Mouse (Mus musculus) NIH3T3 (cell line): ENCODE data around the gene Mindy1.
"Not testable (repeated sequence)": the region's sequence is repeated elsewhere in the genome, so short reads cannot be mapped to it uniquely, and the experiment has no call there.

Experiments used
- DNase-seq: peaks from one replicate; pipeline ENCODE4 v3.0.0-alpha.2; 2012; ENCODE audit warnings: low read depth

Mindy1 gene

DNA sequence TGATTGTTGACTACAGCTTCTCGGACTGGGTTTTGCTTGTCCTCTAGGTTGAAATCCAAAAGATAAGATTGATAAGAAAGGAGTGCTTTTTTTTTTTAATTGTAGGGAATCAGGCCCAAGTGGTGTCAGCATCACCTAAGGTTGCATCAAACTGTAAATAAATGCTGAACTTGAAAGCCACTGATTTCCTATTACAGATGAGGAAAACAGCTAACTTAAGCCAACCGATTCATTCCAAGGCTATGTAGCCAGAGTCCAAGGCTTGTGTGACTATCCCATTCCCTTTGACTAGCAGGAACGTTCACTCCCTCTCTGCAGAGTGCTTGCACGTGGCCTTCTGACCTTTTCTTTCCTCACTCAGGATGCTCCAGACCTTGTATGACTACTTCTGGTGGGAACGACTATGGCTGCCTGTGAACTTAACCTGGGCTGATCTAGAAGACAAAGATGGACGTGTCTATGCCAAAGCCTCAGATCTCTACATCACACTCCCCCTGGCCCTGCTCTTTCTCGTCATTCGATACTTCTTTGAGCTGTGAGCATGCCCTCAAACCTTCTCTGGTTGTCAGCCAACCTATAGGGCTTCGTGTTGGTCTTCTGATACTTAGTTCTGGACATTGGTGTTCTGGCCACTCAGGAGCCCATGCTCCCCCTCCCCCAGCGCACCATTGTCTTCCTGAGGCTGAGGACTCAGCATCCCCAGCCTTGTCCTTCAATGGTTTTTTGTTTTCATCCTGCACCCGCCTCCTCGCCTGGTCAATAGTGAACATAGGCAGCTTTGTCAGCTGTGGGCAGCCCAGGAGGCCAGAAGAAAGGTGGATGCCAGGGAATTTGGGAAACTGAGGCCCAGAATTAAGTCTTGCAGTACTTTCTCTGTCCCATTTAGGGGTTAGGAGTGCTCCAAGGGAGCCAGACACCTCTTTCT, 38.8 kb downstream of the Mindy1 start:
- DNase-seq = no peak

DNA sequence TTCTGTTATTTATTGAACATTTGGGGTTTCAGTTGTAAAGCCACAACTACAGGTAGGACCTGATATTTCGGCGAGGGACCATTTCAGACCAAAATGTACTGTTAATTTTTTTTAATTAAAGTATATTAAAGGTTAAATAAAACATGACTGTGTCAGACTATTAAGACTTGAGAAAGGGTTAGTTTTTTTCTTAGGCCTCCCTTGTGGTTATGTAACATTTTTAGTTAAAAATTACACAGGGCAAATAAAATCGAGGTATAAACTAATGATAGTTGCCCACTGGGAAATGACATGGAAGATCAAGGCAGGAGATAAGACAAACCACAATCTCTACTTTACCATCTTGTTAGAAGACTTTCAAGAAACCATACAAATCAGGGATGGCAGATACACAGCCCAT, 42.3 kb downstream of the Mindy1 start:
- no peak for DNase-seq

DNA sequence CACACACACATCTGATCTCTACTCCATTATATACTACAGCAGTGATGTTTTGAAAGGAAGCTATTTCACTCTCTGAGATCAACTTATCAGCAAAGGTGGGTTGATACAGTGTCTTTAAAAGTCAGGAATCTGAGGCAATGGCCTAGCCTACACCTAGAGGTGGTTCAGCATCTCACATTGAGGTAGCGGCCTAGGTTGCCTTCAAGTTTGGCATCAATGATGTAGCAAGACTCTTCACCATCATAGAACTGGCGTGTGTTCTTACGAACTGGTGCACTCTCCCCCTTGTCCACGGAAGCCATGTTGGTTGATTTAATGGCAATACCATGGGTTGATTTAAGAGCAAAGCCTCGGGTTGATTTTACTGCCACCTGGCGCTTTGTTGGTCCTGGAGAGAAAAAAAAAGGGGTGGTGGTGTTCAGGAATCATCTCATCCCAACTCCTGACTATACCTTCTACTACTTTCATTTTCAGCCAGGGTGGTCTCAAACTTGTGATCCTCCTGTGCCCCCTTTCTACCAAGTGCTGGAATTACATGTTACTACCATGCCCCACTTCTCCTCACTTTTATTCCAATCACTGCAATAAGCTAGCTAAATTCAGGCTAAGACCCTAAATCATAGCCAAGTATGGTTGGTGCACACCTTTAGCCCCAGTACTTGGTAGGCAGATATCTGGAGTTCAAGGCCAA, 43.5 kb downstream of the Mindy1 start:
- peak; percentile 33 for DNase-seq

DNA sequence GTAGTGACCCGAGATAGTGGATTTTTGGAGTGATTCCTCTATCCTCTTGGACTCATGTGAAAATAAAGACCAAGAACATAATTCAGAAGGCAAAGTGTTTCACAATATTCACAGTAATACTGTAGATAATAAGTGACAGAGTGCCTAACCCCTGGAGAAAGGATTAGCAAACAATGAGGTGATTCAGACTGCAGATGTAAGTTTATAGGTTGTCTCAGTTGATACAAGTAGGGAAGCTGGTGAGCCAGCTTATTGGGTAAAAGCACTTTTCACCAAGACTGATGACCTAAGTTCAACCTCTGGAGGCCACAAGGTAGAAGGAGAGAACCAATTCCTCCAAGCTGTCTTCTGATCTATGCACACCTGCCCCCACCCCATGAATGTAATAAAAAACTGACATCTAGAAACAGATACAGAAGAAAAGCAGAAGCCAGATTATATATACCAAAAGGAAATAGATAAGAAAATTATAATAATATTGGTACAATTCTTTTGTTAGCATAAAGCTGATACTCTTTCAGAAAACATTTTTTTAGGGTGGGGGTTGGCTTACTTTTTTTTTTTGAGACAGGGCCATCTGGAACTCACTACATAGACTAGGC, 47.8 kb downstream of the Mindy1 start:
- no peak for DNase-seq

DNA sequence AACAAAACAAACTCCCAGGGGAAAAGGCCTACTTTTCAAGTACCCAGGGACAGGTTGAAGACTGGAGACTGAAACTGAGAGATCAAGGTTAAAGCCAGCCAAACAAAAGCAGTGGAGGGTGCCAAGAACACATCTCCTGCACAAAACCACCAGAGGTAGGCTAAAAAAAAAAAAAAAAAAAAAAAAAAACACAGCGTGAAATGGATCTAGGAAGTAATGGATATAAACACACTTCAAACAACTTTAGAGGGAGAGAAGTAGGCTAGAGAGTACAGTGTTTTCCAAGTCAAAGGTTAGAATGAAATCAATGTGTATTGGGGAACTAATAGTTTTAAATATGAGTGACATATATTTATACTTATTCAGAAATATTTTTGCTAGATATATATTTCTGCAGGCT, 50.4 kb downstream of the Mindy1 start:
- no peak for DNase-seq

DNA sequence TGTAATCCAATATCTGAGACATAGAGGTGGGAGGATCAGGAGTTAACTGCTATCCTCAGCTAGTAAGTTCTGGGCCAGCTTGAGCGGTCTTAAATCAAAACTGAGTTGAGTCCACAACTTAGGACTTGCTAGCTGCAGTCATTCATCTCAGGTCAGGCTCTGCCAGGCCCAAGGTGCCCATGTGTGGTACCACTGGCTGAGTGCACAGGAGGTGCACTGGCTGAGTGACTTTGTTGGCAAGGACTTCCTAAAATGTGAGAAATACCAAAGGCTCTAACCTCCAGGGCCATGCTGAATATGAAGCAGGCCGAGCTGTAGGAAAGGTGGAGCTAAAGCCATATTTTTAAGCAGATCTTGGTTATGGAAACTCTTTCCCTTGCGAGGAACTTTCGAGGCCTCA, 56.2 kb downstream of the Mindy1 start:
- no peak for DNase-seq

DNA sequence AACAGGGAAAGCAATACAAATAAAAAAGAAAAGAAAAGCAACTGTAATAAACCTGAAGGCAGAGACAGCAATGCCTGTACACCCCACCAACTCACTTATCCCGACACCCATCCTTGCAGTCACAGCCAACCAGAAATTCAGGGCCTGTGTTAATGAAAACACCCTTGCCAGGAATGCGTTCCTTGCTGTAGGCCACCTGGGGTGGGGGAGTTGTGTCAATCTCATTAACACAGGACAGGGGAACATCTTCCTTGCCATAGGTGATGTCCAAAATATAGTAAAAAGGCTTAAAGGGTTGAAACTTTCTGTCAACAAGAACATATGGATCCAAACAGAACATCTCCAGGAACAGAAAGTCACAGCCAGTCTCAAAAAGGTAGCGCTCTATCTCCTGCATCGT, 57.1 kb downstream of the Mindy1 start:
- no peak for DNase-seq

DNA sequence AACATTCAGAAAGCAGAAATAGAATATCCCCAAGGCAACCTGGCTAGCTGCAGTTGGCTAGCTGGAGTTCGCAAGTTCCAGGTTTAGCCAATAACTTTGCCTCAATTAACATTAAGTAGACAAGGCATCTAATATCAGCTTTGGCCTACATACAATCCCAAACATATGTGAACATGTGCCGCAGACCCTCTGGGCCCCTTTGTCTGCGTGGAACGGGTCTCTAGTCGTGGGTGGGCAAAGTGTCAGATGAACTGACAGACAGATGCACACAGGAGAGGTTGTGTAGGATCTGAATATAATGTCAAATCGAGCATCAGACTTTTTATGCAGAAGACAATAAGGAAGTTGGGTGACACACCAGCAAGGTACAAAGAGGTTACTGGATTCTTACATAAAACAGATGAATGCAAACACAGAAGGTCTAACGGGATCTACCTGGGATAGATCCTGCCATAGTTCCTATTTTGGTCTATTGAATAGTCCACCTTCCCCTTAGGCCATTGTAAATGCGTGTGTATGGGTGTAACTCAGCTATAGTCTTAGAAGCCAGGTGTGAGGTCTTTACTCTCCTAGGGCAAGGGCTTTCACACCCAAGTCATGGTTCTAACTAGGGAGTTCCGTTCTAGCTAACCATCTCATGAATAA, 62.3 kb downstream of the Mindy1 start:
- not testable (repeated sequence) for DNase-seq
